Mouse (Mus musculus) fat pad, adult 2 months (tissue): ENCODE data around the gene Foxp1.

Source experiments
- DNase-seq: peaks from one replicate; pipeline ENCODE4 v3.0.0-alpha.2; 2011; ENCODE audit warnings: low read depth, low spot score; ENCODE audit errors: extremely low read depth

Foxp1 gene

GRCm38 (mm10) chr6:99443460-99443859, 79.1 kb downstream of the Foxp1 start:
- DNase-seq = no peak

- DNase-seq = no peak
These were observed 81.4 kb downstream of the Foxp1 start for GRCm38 (mm10) chr6:99441100-99441499.

GRCm38 (mm10) chr6:99440606-99441005, 81.9 kb downstream of the Foxp1 start:
- DNase-seq = no peak

GRCm38 (mm10) chr6:99439878-99440361, 82.6 kb downstream of the Foxp1 start:
- DNase-seq = no peak

GRCm38 (mm10) chr6:99439214-99439877, 83.2 kb downstream of the Foxp1 start:
- no peak for DNase-seq

GRCm38 (mm10) chr6:99436371-99436770, 86.2 kb downstream of the Foxp1 start:
- no peak for DNase-seq

- DNase-seq = no peak
These were observed 87.4 kb downstream of the Foxp1 start for GRCm38 (mm10) chr6:99435140-99435539.

- no peak for DNase-seq
These were observed 89.5 kb downstream of the Foxp1 start for GRCm38 (mm10) chr6:99433006-99433405.

- DNase-seq = no peak
These were observed 90.6 kb downstream of the Foxp1 start for GRCm38 (mm10) chr6:99431941-99432340.

GRCm38 (mm10) chr6:99430560-99430959, 92.0 kb downstream of the Foxp1 start:
- DNase-seq = no peak

GRCm38 (mm10) chr6:99429378-99430131, 93.0 kb downstream of the Foxp1 start:
- no peak for DNase-seq

- no peak for DNase-seq
These were observed 93.6 kb downstream of the Foxp1 start for GRCm38 (mm10) chr6:99428961-99429360.

- DNase-seq = no peak
These were observed 95.2 kb downstream of the Foxp1 start for GRCm38 (mm10) chr6:99427301-99427700.

- no peak for DNase-seq
These were observed 97.5 kb downstream of the Foxp1 start for GRCm38 (mm10) chr6:99425044-99425443.

GRCm38 (mm10) chr6:99420666-99421065, 101.9 kb downstream of the Foxp1 start:
- DNase-seq = no peak

- no peak for DNase-seq
These were observed 109.9 kb downstream of the Foxp1 start for GRCm38 (mm10) chr6:99412598-99412997.

- DNase-seq = no peak
These were observed 112.9 kb downstream of the Foxp1 start for GRCm38 (mm10) chr6:99409602-99410001.

GRCm38 (mm10) chr6:99408880-99409279, 113.6 kb downstream of the Foxp1 start:
- no peak for DNase-seq

GRCm38 (mm10) chr6:99403755-99404390, 118.6 kb downstream of the Foxp1 start:
- no peak for DNase-seq

- DNase-seq = no peak
These were observed 119.6 kb downstream of the Foxp1 start for GRCm38 (mm10) chr6:99402941-99403340.

GRCm38 (mm10) chr6:99402370-99402769, 120.2 kb downstream of the Foxp1 start:
- DNase-seq = no peak

GRCm38 (mm10) chr6:99401801-99402200, 120.7 kb downstream of the Foxp1 start:
- no peak for DNase-seq
